Mouse (Mus musculus): ENCODE results near the gene Has3.
A peak's percentile ranks its signal among the peaks of the same experiment; 100 is the strongest.
"Not testable (repeated sequence)": the region's sequence is repeated elsewhere in the genome, so short reads cannot be mapped to it uniquely, and the experiment has no call there.

Has3 gene

DNA sequence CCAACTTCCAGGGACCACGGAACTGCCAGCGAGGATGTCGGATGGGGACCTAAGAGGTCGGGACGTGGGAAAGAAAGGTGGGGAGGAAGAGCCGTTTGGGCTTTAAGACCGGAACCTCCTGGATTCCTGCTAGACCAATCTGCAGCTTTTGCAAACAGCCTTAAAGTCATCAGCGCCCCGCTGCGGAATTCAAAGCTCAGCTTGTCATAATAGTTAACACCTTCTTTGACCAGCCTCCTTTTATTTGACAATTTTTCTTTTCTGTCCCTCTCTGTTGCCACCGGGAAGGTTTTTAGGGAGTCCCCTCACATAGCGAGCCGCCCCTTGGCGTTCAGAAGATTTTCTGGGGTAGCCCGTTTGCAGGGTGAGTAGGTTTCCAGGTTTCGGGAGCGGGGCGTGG lies at the start of gene Has3:
TSS of gene Has3 (plus strand) at position 192 of the 400 bp plus-strand sequence.
- no peak for DNase-seq

DNA sequence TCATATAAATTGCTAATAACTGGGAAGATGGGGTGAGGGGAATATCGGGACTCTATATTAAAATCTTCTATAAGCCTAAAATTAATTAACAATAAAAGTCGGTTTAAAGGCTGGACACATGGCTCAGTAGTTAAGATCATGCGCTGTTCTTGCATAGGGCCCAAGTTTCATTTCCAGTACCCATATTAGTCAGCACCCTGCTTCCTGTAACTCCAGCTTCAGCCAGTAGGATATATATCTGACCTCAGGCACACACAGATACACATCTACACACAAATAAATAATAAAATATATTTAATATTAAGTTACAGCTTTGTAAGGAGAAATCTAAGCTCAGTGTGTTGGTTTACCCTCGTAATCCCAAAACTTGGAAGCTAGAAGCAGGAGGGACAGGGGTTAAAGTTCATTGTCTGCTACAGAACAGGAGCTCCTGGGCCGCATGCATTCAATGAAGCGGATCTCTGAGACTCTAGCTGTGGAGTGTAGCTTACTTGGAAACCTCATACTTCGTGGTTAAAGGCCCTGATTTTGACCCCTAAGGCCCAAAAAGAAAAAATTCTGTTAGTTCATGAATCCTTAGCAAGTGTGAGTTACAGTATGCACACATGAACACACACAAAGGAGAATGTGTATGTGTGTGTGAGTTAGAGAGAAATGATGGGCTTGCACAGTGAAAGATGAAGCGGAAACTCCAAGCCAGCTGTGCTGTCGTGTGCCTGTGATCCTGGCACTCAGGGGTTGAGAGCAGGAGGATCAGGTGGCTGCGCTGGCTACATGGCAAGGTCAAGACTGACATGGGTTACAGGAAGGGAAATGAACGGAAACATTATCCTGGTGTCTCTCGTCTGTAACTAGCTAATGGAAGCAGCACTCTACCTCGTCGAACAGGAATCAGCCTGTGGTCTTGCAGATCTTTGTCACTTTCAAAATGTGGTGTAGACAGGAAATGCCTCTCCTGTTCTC lies 49.2 kb upstream of the Has3 start:
- no peak for DNase-seq

DNA sequence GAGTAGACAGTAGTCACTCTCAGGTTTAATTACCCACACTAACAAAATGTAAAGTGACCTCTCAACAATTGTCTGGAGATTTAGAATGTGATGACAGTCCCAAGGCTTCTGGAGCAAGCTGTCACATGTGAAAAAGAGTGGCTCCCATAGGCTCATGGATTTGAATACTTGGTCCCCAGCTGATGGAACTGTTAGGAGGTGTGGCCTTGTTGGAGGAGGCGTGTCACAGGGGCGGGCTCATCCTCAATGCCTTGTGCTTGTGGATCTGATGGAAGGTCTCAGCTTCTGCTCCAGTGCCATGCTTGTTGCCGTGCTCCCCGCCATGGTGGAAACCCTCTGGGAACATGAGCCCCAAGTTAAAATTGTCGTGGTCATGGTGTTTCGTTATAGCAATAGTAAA lies 41.1 kb upstream of the Has3 start:
- no peak for DNase-seq

DNA sequence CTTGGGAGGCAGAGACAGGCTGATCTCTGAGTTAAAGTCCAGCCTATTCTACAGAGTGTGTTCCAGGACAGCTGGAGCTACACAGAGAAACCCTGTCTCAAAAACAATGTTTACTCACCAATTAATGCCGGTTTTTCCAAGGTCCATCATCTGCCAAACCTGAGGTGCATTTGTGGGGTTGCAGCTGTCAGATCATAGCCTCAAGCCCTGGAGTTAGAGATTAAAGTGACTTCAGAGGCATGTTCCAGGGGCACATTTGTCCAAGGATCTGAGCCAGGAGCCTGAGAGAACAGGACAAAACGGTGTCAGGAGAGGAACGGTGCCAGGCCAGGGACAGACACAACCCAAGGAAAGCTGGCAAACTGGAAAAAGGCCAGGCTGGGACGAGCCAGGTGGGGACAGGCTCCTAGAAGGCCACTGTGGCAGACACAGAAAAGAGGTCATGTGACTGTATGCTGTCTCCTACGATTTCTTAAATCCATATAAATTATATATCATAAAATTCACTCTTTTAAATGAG lies 40.5 kb upstream of the Has3 start:
- DNase-seq: peak; percentile 63

DNA sequence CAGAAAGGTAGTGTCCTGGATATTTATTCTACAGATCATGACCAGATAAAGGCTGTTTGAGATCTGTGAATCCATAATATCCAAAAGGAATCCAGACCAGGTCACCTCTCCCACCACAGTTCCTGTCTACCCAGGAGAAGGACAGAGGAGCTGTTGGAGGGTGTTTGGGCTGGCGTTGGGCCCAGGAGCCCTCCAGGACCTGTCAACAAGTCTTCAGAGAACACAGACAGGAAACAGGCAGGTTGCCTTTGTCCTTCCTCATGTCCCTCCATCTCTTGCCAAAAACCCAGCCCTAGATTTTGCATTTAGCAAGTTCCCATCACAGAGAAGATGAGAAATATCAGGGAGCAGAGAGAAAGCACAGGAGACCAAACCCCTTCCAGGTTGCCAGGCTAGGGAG lies 35.1 kb upstream of the Has3 start:
- no peak for DNase-seq

DNA sequence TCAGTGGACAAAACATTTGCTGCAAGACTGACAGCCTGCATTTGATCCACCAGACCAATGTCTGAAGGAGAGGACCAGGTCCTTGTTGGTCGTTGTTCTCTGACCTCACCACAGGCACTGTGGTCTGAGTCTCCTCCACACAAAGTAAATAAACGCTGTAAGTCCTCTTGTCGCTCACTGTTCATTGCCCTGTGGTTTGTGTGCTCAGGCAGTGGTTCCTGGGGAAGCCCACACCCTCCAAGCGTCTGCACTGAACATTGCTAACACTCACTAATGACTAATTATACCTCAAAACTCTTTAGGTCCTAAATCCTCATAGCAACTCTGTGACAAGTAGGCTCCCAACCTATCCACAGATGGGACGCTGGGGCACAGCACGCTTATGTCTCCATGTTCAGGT lies 33.5 kb upstream of the Has3 start:
- DNase-seq: no peak

- no peak for DNase-seq
Observed at GRCm38 (mm10) chr8:106838803-106839202, 31.2 kb upstream of the Has3 start.

DNA sequence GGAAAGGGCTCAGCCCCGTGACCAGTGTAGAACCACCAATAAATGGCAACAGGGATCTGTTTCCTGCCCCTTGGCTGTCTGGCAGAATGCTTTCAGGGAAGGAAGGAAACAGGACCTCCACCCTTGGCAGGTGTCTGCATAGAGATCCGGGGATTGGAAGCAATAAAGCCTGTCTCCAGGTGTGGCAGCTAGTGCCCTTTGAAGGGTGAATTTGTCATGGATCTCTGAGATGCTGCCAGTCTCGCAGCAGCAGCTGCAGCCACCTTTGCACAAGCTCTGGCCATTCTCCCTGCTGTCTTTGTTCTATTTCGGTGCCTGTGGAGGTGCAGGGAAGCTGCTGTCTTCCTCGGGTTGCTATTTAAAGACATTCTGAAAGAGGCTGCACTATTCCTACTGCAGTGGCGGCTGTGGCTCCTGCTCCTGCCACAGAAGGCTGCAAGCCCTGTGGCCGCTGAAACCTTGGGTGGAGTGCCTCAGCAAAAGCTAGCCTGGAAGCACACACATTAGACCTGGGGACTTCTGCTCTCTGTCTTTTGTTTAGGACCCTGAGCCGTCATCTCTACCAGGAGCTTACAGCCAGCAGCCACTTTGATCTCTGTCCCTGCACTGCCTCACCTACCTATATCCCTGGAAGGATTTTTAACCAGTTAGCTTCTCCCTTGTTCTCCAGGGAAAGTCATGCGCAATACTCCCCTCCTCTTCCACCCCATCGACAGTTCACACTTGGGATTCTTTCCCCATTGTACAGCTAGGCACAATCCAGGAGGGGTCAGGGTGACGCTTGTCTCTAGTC lies 30.6 kb upstream of the Has3 start:
- DNase-seq: no peak

DNA sequence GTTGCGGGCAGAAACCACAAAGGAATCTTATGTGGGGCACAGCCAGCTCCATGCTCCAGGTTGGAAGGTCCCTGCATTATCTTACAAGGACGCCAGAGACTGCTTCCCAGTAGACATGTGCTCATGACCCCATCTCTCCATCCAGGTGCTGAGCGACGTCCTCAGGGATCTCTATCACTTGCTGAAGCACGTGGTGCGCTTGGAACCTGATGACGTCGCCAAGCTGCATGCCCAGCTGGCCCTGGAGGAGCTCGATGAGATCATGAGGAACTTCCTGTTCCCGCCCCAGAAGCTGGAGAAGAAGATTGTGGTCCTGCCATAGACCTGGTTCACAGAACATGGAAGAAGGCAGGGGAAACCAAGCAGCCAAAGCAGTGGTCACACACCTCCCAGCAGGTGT lies 20.0 kb upstream of the Has3 start:
- no peak for DNase-seq

- DNase-seq: no peak
Observed at GRCm38 (mm10) chr8:106854534-106855241, 15.4 kb upstream of the Has3 start.

GRCm38 (mm10) chr8:106855242-106855562 lies 14.8 kb upstream of the Has3 start:
- no peak for DNase-seq

DNA sequence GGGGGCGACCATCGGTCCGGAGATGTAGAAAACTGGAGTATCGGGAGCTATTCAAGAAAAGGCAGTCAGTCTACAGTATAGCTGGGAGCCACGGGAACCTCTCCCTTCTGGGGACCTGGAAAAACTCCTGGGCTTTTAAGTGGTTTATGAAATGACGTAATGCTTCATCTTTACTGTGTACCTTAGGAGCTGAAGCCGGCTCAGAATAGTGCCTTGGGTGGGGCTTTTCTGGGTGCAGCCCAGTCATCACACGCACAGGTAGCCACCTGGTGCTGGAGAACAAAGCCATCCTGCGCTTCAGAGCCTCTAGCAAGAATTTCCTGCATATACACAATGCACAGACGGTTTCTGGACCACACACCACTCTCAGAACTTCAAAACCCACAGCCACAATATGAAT lies 7.2 kb upstream of the Has3 start:
- no peak for DNase-seq

- DNase-seq: no peak
Observed at GRCm38 (mm10) chr8:106865354-106865753, 4.7 kb upstream of the Has3 start.

GRCm38 (mm10) chr8:106870537-106871327 lies 690 bp downstream of the Has3 start:
- DNase-seq: peak; percentile 39

- DNase-seq: peak; percentile 24
Observed at GRCm38 (mm10) chr8:106871328-106871926, 1.4 kb downstream of the Has3 start.

DNA sequence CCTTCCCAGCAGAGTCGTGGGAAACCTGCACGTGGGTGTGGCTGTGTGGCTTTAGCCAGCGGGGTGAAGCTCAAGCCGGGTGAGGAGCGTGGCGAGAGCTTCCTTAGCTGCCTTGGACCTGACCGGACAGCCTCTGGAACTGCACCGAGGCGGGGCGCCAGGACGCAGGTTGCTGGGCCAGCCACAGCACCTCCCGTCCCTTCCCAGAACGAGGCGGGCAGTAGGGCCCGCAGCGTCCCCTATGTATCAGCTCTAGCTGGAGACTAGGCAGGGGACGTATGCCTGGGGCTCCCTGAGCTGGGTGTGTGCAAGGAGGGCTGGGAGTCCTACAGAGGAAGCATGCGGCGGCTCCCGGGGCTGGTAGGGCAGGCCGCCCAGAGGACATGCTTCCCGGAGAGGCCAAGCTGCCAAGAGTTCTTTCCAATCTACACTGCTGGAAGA lies 1.9 kb downstream of the Has3 start:
- peak; percentile 33 for DNase-seq

GRCm38 (mm10) chr8:106872454-106873034 lies 2.5 kb downstream of the Has3 start:
- no peak for DNase-seq

DNA sequence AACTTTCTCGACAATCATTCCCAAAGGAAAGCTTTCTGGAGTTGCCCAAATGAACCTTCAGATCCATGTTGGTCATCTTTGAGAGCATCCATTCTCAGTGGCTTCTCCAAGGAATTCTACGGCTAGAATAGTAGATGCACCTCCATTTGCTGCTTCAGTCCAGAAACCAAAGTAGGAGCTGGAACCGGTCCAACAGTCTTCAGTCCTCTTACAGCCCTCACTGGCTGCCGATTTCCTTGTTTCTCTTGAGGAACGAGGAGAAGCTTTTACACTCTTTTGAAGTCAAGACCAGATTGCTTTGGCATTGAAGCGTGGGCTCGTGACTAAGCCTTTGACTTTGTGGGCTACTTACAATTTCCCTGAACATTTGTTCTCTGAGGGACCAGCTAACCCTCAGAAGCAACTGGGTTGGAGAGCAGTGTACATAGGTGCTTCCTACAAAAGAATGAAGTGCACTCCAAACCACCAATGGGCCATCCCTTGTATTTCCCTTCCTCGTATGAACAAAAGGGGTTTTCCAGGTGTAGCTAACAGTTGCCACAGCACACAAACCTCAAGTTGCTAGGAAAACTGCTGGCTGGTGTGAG lies 10.2 kb downstream of the Has3 start:
- no peak for DNase-seq

DNA sequence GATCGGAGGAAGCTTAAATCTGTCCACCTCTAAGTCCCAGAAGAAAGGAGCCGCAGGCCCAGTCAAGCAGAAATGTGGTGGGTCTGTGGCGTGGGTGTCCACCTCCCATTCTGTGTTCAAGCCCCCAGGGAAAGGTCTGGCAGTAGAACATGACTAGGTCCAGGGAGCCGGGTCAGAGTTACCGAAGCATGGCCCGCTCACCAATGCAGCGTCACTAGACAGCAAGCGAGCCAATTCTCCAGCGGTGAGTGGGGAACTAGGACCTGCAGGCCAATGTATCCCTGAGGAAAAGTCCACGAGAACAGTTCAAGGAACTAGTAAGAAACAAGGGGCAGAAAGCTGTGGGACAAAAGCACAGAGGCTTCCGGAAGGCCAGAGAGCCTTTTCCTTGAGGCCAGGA lies 14.1 kb downstream of the Has3 start:
- DNase-seq: not testable (repeated sequence)

- DNase-seq: not testable (repeated sequence)
Observed at GRCm38 (mm10) chr8:106884826-106885400, 14.9 kb downstream of the Has3 start.

Data from cerebellum, adult 8-10 months (tissue).